Mouse (Mus musculus) embryonic facial prominence, embryonic 15.5 days (tissue): ENCODE measurements around the gene Ccdc142. TPM values are rescaled to one million over a fixed set of nuclear protein-coding genes. Genes with fewer than 3 reads are reported as not detected.

Experiments used
- ATAC-seq: fragments of 200-750 bp; cut with Nextera tagmentation; 2 replicates; pipeline ENCODE4 v1.8.0; 2017; ENCODE audit warnings: low read depth, moderate TSS enrichment; ENCODE audit not compliant: insufficient number of reproducible peaks, low FRiP score, low TSS enrichment
- H3K27ac ChIP-seq: fragments of 300-500 bp; sonication (generic); replicated peaks from 2 replicates; pipeline ENCODE4 v1.5.1; 2015; ENCODE audit warnings: mild to moderate bottlenecking, inconsistent platforms
- H3K27me3 ChIP-seq: fragments of 300-500 bp; sonication (generic); 2 replicates; pipeline ENCODE4 v1.6.1; 2015; ENCODE audit warnings: inconsistent platforms
- H3K36me3 ChIP-seq: fragments of 300-500 bp; sonication (generic); 2 replicates; pipeline ENCODE4 v1.6.1; 2015; ENCODE audit warnings: mild to moderate bottlenecking, inconsistent platforms
- H3K4me1 ChIP-seq: fragments of 300-500 bp; sonication (generic); 2 replicates; pipeline ENCODE4 v1.6.1; 2015; ENCODE audit warnings: inconsistent platforms
- H3K4me2 ChIP-seq: fragments of 300-500 bp; sonication (generic); replicated peaks from 2 replicates; pipeline ENCODE4 v1.6.1; 2015; ENCODE audit warnings: mild to moderate bottlenecking, inconsistent platforms
- H3K4me3 ChIP-seq: fragments of 300-500 bp; sonication (generic); replicated peaks from 2 replicates; pipeline ENCODE4 v1.5.1; 2015; ENCODE audit warnings: mild to moderate bottlenecking, inconsistent platforms
- H3K9ac ChIP-seq: fragments of 300-500 bp; sonication (generic); 2 replicates; pipeline ENCODE4 v1.6.1; 2015; ENCODE audit warnings: inconsistent platforms
- H3K9me3 ChIP-seq: fragments of 300-500 bp; sonication (generic); replicated peaks from 2 replicates; pipeline ENCODE4 v1.6.1; 2016; ENCODE audit warnings: inconsistent platforms
- WGBS: fragments of 180-500 bp; shearing (Covaris S2); methylation state at CpG from one replicate; pipeline ENCODE4 v1.1.7; 2015; 5-methylcytosine and 5-hydroxymethylcytosine counted together
- polyA plus RNA-seq: library from polyadenylated mRNA; unstranded; fragments of >200 nt; fragmentation: Nextera tagmentation; extraction: Ambion mirVana; gene quantifications from 2 replicates; pipeline ENCODE4 v1.2.1, GENCODE M21; 2015

The Ccdc142 gene
- polyA plus RNA-seq, 1 experiment from 2014 or later, result 3.4 TPM

DNA sequence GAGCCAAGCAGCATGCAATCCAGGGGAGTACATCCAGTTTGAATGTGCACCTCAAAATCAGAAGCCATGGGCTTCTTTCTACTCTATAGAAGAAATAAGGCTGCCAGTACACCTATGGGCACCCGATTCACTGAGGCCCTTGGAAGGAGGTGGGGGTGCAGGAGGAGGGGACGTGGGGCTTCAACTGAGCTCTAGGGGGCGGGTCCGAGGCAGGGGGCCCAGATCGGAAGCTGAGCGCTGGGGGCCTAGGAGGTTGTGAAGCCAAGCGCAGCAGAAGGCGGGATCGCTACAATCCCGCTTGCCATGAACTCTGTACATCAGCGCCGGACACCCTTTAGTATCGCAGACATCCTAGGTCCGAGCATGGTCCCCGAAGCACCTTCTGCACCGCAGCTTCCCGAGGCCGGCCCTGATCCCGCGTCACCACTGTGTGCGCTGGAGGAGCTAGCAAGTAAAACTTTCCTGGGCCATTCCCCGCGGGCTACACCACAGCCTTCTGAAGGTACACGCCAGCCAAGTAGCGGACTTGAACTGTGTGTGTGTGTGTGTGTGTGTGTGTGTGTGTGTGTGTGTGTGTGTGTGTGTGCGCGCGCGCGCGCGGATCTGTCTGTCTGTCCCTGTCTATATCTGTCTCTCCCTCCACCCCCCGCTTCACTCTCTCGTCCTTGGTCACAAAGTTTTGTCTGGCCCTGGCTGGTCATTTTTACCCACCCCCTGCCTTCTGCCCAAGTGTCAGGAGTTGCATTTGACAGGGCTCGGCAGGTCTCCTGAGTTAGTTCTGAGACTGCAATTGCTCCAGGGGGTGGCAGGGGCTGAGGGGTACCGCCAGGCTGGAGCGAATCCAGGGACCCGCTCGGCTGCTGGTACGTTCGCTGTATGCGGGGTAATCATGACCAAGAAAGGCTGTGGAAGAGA, 15.0 kb upstream of the Ccdc142 start, which contains the start of gene Lbx2:
Gene Lbx2 (plus strand): TSS at position 247 of the 915 bp plus-strand sequence.
- Histone ChIP-seq H3K9me3 (no peaks in the 10 kb centered on the region), H3K36me3 (peaks cover 9% of the 10 kb centered on the region), H3K27ac (no peak within 1 kb of the TSS), H3K9ac (no peak within 1 kb of the TSS), H3K27me3 (peaks cover 81% of the 10 kb centered on the region), H3K4me1 (peaks cover 19% of the 10 kb centered on the region), H3K4me3 (peak within 1 kb of the TSS; percentile 28), H3K4me2 (peak within 1 kb of the TSS; percentile 38)
- no peak for ATAC-seq
- 6% methylated on average over 41 of the region's 42 CpGs for WGBS

- H3K36me3 ChIP-seq, result peaks cover 1% of the 10 kb centered on the region; the same call in 1 of the 2 replicates
- peaks cover 84% of the 10 kb centered on the region for H3K27me3 ChIP-seq
- no peak overlapping the region for H3K9ac ChIP-seq
- H3K4me2 ChIP-seq, result peak overlapping the region; percentile 38
- WGBS, result 4% methylated on average over 47 of the region's 47 CpGs
- peaks cover 19% of the 10 kb centered on the region for H3K4me1 ChIP-seq
- H3K27ac ChIP-seq, result no peak overlapping the region
- peak overlapping the region; percentile 16 for H3K4me3 ChIP-seq
- no peaks in the 10 kb centered on the region for H3K9me3 ChIP-seq
- no peak for ATAC-seq
Measured at GRCm38 (mm10) chr6:83087205-83087925, 14.0 kb upstream of the Ccdc142 start.

DNA sequence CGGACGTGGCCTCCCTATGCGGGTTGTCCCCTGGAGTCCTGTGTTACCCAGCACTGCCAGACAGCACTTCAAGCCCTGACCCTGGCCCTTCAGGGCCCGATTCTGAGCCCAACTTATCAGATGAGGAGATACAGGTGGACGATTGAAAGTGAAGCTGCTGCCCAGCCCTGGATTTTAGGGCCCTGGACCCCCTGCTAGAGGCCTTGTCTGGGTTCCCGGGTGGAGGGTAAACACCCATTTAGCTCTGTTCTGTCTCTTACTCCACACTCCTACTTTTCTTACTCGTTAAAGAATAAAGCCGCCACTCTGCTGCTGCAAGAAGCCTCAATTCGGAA, 13.5 kb upstream of the Ccdc142 start:
- Histone ChIP-seq H3K4me3 (peak overlapping the region; percentile 16; the same call in 1 of the 2 replicates), H3K4me1 (peaks cover 19% of the 10 kb centered on the region), H3K27ac (no peak overlapping the region), H3K27me3 (peaks cover 84% of the 10 kb centered on the region), H3K36me3 (no peaks in the 10 kb centered on the region), H3K9ac (no peak overlapping the region), H3K4me2 (peak overlapping the region; percentile 38; the same call in 1 of the 2 replicates), H3K9me3 (no peaks in the 10 kb centered on the region)
- no peak for ATAC-seq
- 10% methylated on average over 9 of the region's 9 CpGs for WGBS

DNA sequence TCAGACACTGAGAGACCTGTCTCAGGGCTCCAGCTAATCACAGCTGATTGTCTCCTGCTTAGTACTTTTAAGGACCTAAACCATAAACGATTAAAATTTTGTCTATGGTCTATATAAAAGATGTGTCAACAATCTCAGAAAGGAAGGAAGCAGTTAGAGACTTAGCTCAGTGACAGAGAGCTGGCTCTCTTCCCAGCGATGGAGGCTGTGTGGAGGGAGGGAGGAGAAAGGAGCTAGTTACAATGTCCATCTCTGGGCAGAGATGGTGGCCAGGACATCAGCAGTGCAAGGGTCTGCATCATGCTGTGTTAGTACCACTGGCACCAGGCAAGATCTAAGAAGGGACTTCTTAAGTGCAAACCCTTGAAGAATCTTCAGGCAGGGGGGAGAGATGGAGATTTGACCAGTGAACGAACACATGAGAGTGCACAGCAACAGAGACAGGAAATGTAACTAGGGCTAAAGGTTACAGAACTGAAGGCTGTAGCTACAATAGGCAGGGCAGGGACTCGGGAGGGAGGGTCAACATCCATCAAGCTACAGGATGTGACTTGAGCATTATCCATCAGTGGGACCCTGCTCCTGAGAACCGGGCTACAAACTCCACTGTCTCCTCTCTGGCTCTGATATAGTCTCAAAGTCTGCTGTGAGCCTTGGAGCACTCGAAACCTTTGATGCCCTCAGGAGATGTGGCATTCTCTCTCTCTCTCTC, 8.8 kb upstream of the Ccdc142 start:
- H3K4me1 ChIP-seq, result peaks cover 3% of the 10 kb centered on the region
- H3K4me2 ChIP-seq, result no peak overlapping the region
- 31% methylated on average over 6 of the region's 6 CpGs for WGBS
- no peak overlapping the region for H3K4me3 ChIP-seq
- H3K36me3 ChIP-seq, result no peaks in the 10 kb centered on the region
- H3K9me3 ChIP-seq, result no peaks in the 10 kb centered on the region
- no peak overlapping the region for H3K9ac ChIP-seq
- no peak for ATAC-seq
- H3K27me3 ChIP-seq, result peaks cover 49% of the 10 kb centered on the region
- no peak overlapping the region for H3K27ac ChIP-seq

DNA sequence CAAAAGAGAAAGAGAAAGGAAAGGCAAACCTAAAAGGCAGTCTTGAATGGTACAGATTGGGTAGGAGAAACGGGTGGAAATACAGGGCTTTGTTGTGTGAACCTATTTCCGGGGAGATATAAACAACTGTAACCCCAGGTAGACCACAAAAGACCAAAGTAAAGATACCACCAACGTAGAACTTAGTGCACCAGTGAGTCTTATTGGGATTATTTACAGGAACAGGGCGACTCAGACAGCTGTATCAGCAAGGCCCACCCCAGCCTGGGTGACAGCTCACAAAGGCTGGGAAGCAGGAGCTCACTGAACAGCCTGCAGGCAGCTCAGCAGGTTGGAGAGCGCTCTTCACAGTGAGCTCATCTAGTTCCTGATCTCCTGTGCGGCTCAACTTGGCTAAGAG, 5.4 kb upstream of the Ccdc142 start:
- Histone ChIP-seq H3K27ac (no peak overlapping the region), H3K4me3 (no peak overlapping the region), H3K9ac (no peak overlapping the region), H3K4me2 (no peak overlapping the region), H3K9me3 (no peaks in the 10 kb centered on the region), H3K4me1 (0 out of 2 replicates have a peak, but pooled peaks cover 4% of the 10 kb centered on the region), H3K27me3 (peaks cover 23% of the 10 kb centered on the region), H3K36me3 (no peaks in the 10 kb centered on the region)
- no peak for ATAC-seq
- WGBS, result 32% methylated on average over 6 of the region's 6 CpGs

GRCm38 (mm10) chr6:83098411-83098810, 3.0 kb upstream of the Ccdc142 start:
- no peak for ATAC-seq
- Histone ChIP-seq H3K36me3 (no peaks in the 10 kb centered on the region), H3K4me2 (no peak overlapping the region), H3K9me3 (no peaks in the 10 kb centered on the region), H3K9ac (no peak overlapping the region), H3K27me3 (peaks cover 8% of the 10 kb centered on the region), H3K4me1 (peaks cover 21% of the 10 kb centered on the region), H3K27ac (no peak overlapping the region), H3K4me3 (no peak overlapping the region)
- 75% methylated on average over 2 of the region's 2 CpGs for WGBS

- ATAC-seq, result peak; percentile 78
- no peaks in the 10 kb centered on the region for H3K27me3 ChIP-seq
Measured at GRCm38 (mm10) chr6:83101688-83102556, 521 bp downstream of the Ccdc142 start.

GRCm38 (mm10) chr6:83103130-83103650, 1.8 kb downstream of the Ccdc142 start:
- peaks cover 29% of the 10 kb centered on the region for H3K4me1 ChIP-seq
- H3K4me3 ChIP-seq, result no peak overlapping the region
- no peaks in the 10 kb centered on the region for H3K27me3 ChIP-seq
- H3K9ac ChIP-seq, result no peak overlapping the region
- ATAC-seq, result no peak
- peak overlapping the region; percentile 95 for H3K4me2 ChIP-seq
- peaks cover 9% of the 10 kb centered on the region; the same call in 1 of the 2 replicates for H3K36me3 ChIP-seq
- WGBS, result 44% methylated on average over 11 of the region's 11 CpGs
- H3K27ac ChIP-seq, result no peak overlapping the region; the same call in 1 of the 2 replicates
- H3K9me3 ChIP-seq, result no peaks in the 10 kb centered on the region

More at GRCm38 (mm10) chr6:83101688-83102556, 521 bp downstream of the Ccdc142 start:
- no peaks in the 10 kb centered on the region for H3K9me3 ChIP-seq
- peak overlapping the region; percentile 70 for H3K4me3 ChIP-seq
- under 1% methylated on average over 74 of the region's 74 CpGs for WGBS
- H3K36me3 ChIP-seq, result peaks cover 7% of the 10 kb centered on the region; the same call in 1 of the 2 replicates
- peak overlapping the region; percentile 83 for H3K27ac ChIP-seq
- peak overlapping the region; percentile 95 for H3K4me2 ChIP-seq
- peaks cover 23% of the 10 kb centered on the region for H3K4me1 ChIP-seq
- peak overlapping the region; percentile 55 for H3K9ac ChIP-seq

GRCm38 (mm10) chr6:83104158-83104557, 2.8 kb downstream of the Ccdc142 start:
- WGBS, result 52% methylated on average over 4 of the region's 4 CpGs

More at GRCm38 (mm10) chr6:83104158-83104557, 2.8 kb downstream of the Ccdc142 start:
- Histone ChIP-seq H3K27ac (no peak overlapping the region), H3K4me1 (peaks cover 35% of the 10 kb centered on the region), H3K36me3 (peaks cover 9% of the 10 kb centered on the region; the same call in 1 of the 2 replicates), H3K27me3 (no peaks in the 10 kb centered on the region), H3K9me3 (no peaks in the 10 kb centered on the region), H3K9ac (no peak overlapping the region), H3K4me2 (no peak overlapping the region), H3K4me3 (no peak overlapping the region)
- ATAC-seq, result no peak
